Mouse (Mus musculus): ENCODE results near the gene Mgarp. TPM values are rescaled to one million over a fixed set of nuclear protein-coding genes. Genes with fewer than 3 reads are reported as not detected.
"Not testable (repeated sequence)": the region's sequence is repeated elsewhere in the genome, so short reads cannot be mapped to it uniquely, and the experiment has no call there.

Mgarp gene
- polyA plus RNA-seq, 1 experiment from 2014 or later = 1.2 TPM

DNA sequence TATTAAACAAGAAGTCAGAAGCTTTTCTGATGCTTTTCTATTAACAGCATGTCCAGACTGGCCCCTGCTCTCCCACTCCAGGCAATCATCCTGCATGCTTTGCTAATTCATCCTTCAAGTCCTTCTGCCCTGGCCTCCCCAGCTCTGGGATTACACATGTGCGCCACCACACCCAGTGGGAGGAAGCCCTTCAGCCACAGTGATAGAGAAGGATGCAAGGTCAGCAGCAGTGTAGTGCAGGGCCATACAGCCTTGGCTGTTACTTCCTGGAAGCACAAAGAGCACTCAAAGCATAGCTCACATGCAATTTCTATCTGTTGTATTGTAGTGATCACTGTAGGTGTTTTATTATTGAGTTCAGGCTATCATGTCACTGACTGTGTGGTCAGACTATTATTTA is 16.7 kb upstream of the Mgarp start:
- H3K4me1 ChIP-seq (replicated peaks) = peaks cover 26% of the 10 kb centered on the region
- no peak overlapping the region for H3K27ac ChIP-seq
- H3K4me2 ChIP-seq = no peak overlapping the region
- no peak overlapping the region for H3K4me3 ChIP-seq
- H3K9me3 ChIP-seq = no peaks in the 10 kb centered on the region
- WGBS = 94% methylated on average over 1 of the region's 1 CpGs
- H3K36me3 ChIP-seq = no peaks in the 10 kb centered on the region
- ATAC-seq (ENCODE audit: low FRiP score) = no peak
- H3K27me3 ChIP-seq = no peaks in the 10 kb centered on the region
- H3K9ac ChIP-seq = no peak overlapping the region

DNA sequence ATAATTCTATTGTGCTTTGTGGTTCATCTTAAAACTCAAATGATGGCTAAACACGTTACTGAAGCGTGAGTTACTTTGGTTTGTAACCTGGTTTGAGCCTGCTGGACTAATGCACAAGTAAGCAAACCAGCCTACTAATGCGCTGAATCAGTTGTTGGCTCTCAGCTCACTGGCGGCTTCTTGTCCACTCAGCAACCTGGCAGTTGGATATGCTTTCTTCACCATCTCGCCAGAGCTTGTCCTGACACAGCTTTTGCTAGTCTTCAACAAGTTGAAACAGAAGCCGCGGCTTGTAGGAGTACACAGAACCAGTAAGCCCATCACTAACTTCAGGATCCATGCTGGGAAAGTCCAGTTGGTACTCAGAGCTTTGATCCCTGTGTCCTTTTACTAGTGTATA is 15.9 kb upstream of the Mgarp start:
- Histone ChIP-seq H3K27ac (no peak overlapping the region), H3K27me3 (no peaks in the 10 kb centered on the region), H3K4me1 (replicated peaks) (peaks cover 26% of the 10 kb centered on the region), H3K9ac (no peak overlapping the region), H3K4me3 (no peak overlapping the region), H3K36me3 (no peaks in the 10 kb centered on the region), H3K9me3 (no peaks in the 10 kb centered on the region), H3K4me2 (no peak overlapping the region)
- ATAC-seq (ENCODE audit: low FRiP score) = no peak
- WGBS = 91% methylated on average over 7 of the region's 7 CpGs

DNA sequence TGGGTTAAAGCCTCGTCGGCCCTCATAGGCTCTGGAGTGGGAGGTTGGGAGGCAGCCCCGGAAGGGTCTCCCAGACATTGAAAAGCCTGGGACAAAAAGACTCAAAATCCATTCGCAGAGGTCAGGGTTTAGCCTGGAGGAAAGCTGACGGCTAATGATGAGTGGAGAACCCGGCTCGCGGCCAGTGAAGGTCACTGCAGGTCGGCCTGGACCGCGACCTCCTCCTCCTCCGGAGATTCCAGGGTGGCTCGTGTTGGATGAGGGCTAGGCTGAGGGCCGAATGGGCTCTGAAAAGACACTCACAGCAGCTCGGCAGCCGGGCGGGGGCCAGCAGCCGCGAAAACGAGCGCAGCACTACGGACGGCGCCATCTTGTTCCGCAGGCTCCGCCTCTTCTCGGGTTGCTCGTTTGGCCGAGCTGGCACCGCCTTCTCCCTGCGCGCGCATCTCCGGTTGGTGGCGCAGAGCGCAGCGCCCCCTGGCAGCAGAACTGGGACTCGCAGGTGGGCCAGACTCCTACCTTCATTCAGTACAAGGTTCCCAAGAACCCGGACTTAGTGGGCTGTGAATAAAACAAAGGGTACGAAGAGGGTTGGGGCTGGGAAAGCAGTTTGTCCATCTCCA is 12.1 kb upstream of the Mgarp start, which contains the start of gene Ndufc1:
Gene Ndufc1, minus strand, starts transcription at position 428 of the 623 bp plus-strand sequence.
- Histone ChIP-seq H3K9me3 (no peaks in the 10 kb centered on the region), H3K4me1 (replicated peaks) (peaks cover 16% of the 10 kb centered on the region), H3K27me3 (no peaks in the 10 kb centered on the region), H3K9ac (peak within 1 kb of the TSS; percentile 90), H3K4me2 (peak within 1 kb of the TSS; percentile 60), H3K36me3 (peaks cover 24% of the 10 kb centered on the region), H3K4me3 (peak within 1 kb of the TSS; percentile 74), H3K27ac (peak within 1 kb of the TSS; percentile 96)
- peak; percentile 91 for ATAC-seq (ENCODE audit: low FRiP score)
- WGBS = under 1% methylated on average over 40 of the region's 40 CpGs

DNA sequence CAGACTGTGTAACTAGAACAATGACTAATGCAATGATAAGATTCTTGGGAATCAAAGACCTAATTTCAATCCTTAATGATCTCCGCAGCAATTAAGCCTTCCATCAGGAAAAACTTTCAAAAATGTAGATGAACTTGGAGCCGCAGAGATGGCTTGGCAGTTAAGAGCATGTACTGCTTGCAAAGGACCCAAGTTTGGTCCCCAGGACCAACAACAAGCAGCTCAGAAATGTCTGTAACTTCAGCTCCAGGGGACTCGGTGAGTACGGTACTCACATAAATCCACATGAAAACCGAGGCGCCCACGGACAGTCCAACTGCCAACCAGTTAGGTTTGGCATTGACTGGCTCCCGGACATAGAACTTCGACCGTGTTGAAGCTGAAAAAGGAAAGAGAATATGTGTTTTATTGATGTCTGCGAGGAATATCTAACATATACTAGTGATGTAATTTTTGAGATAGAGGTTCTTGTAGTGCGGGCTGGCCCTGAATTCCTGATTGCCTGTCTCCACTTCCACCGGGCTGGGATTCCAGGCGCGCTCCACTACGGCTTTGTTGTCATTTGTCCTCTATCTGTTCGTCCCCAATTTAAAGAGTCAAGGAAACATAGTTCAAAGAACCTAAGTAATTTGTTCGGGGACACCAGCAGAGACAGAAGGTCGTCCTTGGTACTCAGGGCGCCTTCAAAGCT is 11.5 kb upstream of the Mgarp start:
- H3K4me1 ChIP-seq (replicated peaks) = peaks cover 16% of the 10 kb centered on the region
- H3K9ac ChIP-seq = peak overlapping the region; percentile 90
- H3K27me3 ChIP-seq = no peaks in the 10 kb centered on the region
- ATAC-seq (ENCODE audit: low FRiP score) = peak; percentile 6; the same call in 1 of the 2 replicates
- 24% methylated on average over 20 of the region's 20 CpGs for WGBS
- H3K36me3 ChIP-seq = peaks cover 31% of the 10 kb centered on the region
- peak overlapping the region; percentile 96 for H3K27ac ChIP-seq
- H3K9me3 ChIP-seq = no peaks in the 10 kb centered on the region
- peak overlapping the region; percentile 74 for H3K4me3 ChIP-seq
- peak overlapping the region; percentile 60 for H3K4me2 ChIP-seq

DNA sequence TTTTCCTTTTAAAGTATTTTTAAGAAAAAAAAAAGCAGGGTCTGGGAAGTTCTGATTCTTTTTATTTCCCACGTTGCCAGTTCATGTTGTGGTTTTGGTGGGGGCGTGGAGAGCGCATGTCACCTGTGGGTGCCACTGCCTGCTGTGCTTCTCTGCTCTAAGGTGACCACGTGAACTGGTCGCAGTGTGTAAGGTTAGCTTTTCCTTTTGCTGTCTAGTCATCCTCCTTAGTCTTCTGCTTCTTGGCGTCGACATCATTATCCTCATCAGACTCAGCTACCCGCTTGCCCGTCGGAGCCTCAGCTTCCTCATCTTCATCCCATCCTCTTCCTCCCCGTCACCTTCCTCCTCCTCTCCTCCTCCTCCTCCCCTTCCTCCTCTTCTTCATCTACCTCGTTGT is 6.1 kb upstream of the Mgarp start:
- Histone ChIP-seq H3K4me1 (replicated peaks) (peaks cover 9% of the 10 kb centered on the region), H3K27me3 (peaks cover 16% of the 10 kb centered on the region), H3K4me3 (no peak overlapping the region), H3K27ac (no peak overlapping the region), H3K4me2 (no peak overlapping the region), H3K9ac (no peak overlapping the region), H3K9me3 (no peaks in the 10 kb centered on the region), H3K36me3 (peaks cover 36% of the 10 kb centered on the region)
- no peak for ATAC-seq (ENCODE audit: low FRiP score)
- WGBS = 91% methylated on average over 12 of the region's 12 CpGs

DNA sequence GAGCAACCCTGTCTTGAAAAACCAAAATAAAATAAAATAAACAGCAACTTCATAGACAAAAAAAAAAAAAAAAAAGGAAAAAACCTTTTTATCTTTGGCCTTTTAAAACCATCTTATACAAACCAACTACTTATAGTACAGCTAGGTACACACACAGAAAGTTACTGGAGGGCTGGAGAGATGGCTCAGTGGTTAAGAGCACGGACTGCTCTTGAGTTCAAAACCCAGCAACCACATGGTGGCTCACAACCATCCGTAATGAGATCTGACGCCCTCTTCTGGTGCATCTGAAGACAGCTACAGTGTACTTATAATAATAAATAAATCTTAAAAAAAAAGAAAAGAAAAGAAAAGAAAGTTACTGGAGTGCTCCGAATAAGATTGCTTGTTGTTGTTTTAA is 5.5 kb upstream of the Mgarp start:
- not testable (repeated sequence) for H3K4me1 ChIP-seq (replicated peaks); H3K4me3 ChIP-seq; H3K27ac ChIP-seq; ATAC-seq (ENCODE audit: low FRiP score); H3K9ac ChIP-seq; H3K4me2 ChIP-seq; H3K9me3 ChIP-seq
- WGBS = 74% methylated on average over 4 of the region's 4 CpGs
- H3K27me3 ChIP-seq = peaks cover 20% of the 10 kb centered on the region
- H3K36me3 ChIP-seq = peaks cover 35% of the 10 kb centered on the region

DNA sequence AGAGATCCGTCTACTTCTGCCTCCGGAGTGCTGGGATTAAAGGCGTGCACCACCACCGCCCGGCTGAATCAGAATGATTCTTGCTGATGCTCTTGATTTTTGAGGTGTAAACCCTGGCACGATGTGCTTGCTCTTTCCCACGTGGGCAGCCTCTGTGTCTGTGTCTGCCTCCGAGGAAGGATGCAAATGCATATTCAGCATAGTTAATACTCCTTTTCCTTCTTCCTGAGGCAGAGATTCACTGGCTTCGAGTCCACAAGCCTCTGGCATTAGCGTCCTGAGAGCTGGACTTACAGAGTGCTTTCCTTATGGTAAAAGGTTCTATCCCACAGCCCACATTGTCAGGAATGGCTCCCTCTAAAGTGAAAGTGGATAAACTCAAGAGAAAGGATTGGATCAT is 4.1 kb upstream of the Mgarp start:
- no peaks in the 10 kb centered on the region for H3K9me3 ChIP-seq
- H3K27ac ChIP-seq = no peak overlapping the region
- H3K9ac ChIP-seq = no peak overlapping the region
- H3K4me3 ChIP-seq = no peak overlapping the region
- no peak overlapping the region for H3K4me2 ChIP-seq
- peaks cover 27% of the 10 kb centered on the region for H3K36me3 ChIP-seq
- no peak for ATAC-seq (ENCODE audit: low FRiP score)
- WGBS = 80% methylated on average over 10 of the region's 10 CpGs
- peaks cover 13% of the 10 kb centered on the region for H3K4me1 ChIP-seq (replicated peaks)
- peaks cover 33% of the 10 kb centered on the region for H3K27me3 ChIP-seq

DNA sequence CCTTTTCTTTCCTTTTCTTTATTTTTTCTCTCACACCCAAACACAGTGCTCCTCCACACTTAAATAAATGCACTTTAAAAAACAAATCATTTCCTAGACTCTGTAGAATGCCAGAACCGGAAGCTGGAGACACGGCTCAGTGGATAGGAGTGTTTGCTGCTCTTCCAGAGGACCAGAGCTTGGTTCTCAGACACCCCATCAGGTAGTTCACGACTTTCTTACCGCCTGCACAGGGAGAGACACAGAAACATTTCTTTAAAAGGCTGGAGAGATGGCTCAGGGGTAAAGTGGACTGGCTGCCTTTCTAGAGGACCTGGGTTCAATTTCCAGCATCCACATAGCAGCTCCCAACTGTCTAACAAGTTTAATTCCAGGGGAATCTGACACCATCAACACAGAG is 3.0 kb upstream of the Mgarp start:
- 73% methylated on average over 4 of the region's 4 CpGs for WGBS
- Histone ChIP-seq H3K9me3 (no peaks in the 10 kb centered on the region), H3K4me2 (no peak overlapping the region), H3K27ac (no peak overlapping the region), H3K4me3 (no peak overlapping the region), H3K4me1 (replicated peaks) (peaks cover 13% of the 10 kb centered on the region), H3K27me3 (peaks cover 41% of the 10 kb centered on the region), H3K36me3 (peaks cover 19% of the 10 kb centered on the region), H3K9ac (no peak overlapping the region)
- no peak for ATAC-seq (ENCODE audit: low FRiP score)

DNA sequence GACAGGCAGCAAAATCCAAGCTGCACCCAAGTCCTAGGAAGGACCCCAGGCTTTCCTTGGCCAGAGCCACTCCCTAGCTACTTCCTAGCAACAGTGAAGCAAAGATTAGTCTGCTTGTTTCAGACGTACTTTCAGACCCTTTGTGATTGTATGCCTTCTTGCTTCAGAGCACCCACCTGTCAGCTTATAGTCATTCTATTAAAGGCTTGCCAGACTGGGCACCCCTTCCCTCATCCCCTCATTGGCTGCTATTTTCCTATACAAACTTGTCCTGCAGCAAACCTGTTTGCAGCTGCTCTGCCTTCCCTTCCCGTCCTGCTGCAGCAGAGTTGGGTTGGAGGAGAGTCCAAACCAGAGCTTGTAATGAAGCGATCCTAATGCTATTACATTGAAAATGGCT is 2.1 kb upstream of the Mgarp start:
- H3K4me2 ChIP-seq = no peak overlapping the region
- 11% methylated on average over 3 of the region's 3 CpGs for WGBS
- H3K9me3 ChIP-seq = no peaks in the 10 kb centered on the region
- H3K27ac ChIP-seq = no peak overlapping the region
- H3K36me3 ChIP-seq = peaks cover 12% of the 10 kb centered on the region
- no peak overlapping the region for H3K4me3 ChIP-seq
- no peak for ATAC-seq (ENCODE audit: low FRiP score)
- H3K27me3 ChIP-seq = peaks cover 41% of the 10 kb centered on the region
- H3K4me1 ChIP-seq (replicated peaks) = peaks cover 13% of the 10 kb centered on the region
- H3K9ac ChIP-seq = no peak overlapping the region

DNA sequence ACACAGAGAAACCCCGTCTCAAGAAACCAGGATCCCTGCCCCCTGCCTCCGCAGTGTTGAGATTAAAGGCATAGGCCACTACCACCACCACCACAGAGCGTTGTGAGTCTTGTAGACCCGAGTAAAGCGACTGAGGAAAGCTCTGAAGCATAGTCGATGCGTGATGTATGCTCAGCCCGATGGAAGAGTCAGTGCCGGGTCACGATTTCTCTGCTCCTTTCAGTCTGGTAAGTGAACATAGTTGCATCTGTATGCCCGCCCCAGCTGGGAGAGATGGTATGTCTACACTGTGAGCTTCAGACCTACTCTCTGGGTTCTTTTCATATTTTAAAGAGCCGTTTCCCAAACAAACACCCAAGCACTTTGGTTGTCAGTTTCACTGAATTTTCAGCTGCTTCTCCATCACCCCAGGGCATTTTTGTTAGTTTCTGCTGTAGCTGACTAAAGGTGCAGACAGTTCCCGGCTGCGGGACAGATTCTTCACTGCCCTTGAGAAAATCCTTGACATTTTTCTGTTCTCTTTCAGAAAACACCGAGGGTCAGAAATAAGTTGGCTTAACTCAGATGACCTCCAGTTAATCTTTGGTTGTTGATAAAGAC is 1.3 kb upstream of the Mgarp start:
- WGBS = 45% methylated on average over 15 of the region's 15 CpGs
- H3K27me3 ChIP-seq = peaks cover 41% of the 10 kb centered on the region
- no peak overlapping the region for H3K9ac ChIP-seq
- no peak overlapping the region for H3K4me2 ChIP-seq
- ATAC-seq (ENCODE audit: low FRiP score) = no peak
- no peaks in the 10 kb centered on the region for H3K9me3 ChIP-seq
- peaks cover 3% of the 10 kb centered on the region for H3K36me3 ChIP-seq
- peaks cover 13% of the 10 kb centered on the region for H3K4me1 ChIP-seq (replicated peaks)
- H3K27ac ChIP-seq = no peak overlapping the region
- no peak overlapping the region for H3K4me3 ChIP-seq

DNA sequence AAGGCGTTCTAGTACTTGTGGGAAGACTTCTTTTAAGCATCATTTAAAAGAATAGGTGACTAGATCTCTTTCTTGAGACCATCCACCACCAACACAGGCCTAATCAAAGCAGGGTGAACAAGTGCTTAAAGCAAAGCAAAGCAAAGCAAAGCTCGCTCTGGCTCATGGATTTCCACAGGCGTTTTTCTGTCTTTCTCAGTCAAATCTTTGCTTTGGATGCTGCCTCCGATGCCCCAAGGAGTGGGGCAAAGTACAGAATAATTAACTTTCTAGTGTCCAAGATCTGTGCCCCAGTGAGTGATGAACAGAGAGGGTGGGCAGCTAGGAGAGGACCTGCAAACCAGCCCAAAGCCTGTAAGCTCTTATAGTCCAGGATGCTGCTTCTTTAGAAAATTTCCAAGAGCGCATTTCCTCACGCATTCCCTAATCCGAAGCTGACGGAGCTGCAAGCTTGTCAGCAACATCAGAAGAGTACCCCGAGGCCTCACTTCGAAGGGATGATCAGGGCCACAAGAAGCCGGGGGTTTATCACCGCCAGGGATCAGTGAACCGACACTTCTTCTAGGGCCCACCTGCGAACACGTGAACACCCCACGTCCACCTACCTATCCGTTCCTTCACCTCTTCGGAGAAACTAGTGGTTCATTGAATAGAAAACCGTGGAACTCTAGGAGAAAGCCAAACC is 935 bp downstream of the Mgarp start:
- Histone ChIP-seq H3K27me3 (peaks cover 41% of the 10 kb centered on the region), H3K4me3 (no peak overlapping the region), H3K9ac (no peak overlapping the region), H3K36me3 (no peaks in the 10 kb centered on the region), H3K4me1 (replicated peaks) (peaks cover 13% of the 10 kb centered on the region), H3K9me3 (no peaks in the 10 kb centered on the region), H3K4me2 (0 out of 2 replicates have a peak overlapping the region, but pooled peaks have one; percentile 73), H3K27ac (no peak overlapping the region)
- no peak for ATAC-seq (ENCODE audit: low FRiP score)
- 21% methylated on average over 19 of the region's 19 CpGs for WGBS

DNA sequence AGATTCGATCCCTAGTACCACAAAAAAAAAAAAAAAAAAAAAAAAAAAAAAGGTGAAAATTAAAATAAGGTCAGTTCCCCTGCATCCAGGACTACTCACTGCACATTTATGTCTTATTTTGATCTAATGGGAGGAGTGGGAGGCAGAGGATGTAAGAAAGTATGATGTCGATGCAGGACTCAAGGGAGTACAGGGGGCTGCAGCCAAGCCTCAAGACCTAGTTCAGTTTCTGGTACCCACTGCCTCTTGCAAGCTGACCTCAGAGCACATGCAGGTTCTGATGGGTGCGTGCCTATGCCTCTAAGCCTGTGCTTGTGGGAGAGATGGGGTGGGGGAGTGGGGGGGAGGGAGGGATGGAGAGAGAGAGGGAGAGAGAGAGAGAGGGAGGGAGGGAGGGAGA is 1.7 kb downstream of the Mgarp start:
- ATAC-seq (ENCODE audit: low FRiP score) = no peak
- Histone ChIP-seq H3K9ac (no peak overlapping the region), H3K27ac (no peak overlapping the region), H3K36me3 (no peaks in the 10 kb centered on the region), H3K4me1 (replicated peaks) (peaks cover 13% of the 10 kb centered on the region), H3K27me3 (peaks cover 41% of the 10 kb centered on the region), H3K9me3 (no peaks in the 10 kb centered on the region), H3K4me3 (no peak overlapping the region), H3K4me2 (no peak overlapping the region)
- 66% methylated on average over 3 of the region's 3 CpGs for WGBS

Measured in hindbrain, embryonic 13.5 days (tissue).